Mouse (Mus musculus) ES-E14 (cell line): ENCODE data around the gene Mxd3.

Source experiments
- HCFC1 ChIP-seq: IDR thresholded peaks from 2 replicates; pipeline ENCODE4 v1.6.1; 2012; ENCODE audit warnings: low read length, inconsistent platforms, borderline replicate concordance; ENCODE audit not compliant: insufficient read depth
- ZNF384 ChIP-seq: IDR thresholded peaks from 2 replicates; pipeline ENCODE4 v1.6.1; 2012; ENCODE audit warnings: low read depth, low read length, inconsistent platforms

DNA sequence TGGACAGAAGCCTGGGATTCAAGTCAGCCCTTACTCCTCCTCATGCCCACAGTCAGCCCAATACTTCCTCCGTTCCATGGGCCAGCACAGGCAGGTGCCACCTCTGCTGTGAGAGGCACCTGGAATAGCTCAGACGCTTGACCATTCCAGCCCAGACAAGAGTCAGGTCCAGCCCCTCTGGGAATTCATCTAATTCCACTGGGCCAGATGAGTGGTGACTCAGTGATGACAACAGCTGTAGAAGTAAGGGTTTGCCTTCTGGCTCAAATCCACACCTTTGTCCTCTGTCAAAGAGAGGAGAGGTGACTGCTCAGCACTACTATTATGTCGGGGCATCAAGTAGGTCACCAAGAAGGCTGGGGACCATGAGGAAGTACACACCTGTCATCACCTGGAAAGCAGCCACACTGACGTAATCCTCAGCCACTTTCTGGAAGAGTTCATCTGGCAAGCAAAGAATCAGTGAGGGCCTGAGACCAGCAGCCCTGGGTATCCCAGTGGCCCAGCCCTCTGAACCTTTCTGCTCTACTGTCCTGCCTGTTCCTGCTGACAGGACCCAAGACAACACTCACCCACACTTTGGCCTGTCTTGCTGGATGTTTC is 9.6 kb downstream of the Mxd3 start, which contains the start of gene Prelid1:
- TF ChIP-seq ZNF384 (no peak), HCFC1 (no peak)
